Mouse (Mus musculus) heart, postnatal 4 days (tissue): Measurements from ENCODE around the gene Hist1h3d. TPM values are rescaled to one million over a fixed set of nuclear protein-coding genes. Genes with fewer than 3 reads are reported as not detected.
"Not testable (repeated sequence)": the region's sequence is repeated elsewhere in the genome, so short reads cannot be mapped to it uniquely, and the experiment has no call there.

ENCODE experiments used
- DNase-seq: peaks from one replicate; pipeline ENCODE4 v3.0.0; 2021
- total RNA-seq, 2 experiments: library from RNA; stranded (reverse); gene quantifications; 2 replicates each; pipeline ENCODE4 v1.2.3; 2021

Hist1h3d gene
- total RNA-seq, 2 experiments from 2014 or later = 52.4 to 58.7 TPM

DNA sequence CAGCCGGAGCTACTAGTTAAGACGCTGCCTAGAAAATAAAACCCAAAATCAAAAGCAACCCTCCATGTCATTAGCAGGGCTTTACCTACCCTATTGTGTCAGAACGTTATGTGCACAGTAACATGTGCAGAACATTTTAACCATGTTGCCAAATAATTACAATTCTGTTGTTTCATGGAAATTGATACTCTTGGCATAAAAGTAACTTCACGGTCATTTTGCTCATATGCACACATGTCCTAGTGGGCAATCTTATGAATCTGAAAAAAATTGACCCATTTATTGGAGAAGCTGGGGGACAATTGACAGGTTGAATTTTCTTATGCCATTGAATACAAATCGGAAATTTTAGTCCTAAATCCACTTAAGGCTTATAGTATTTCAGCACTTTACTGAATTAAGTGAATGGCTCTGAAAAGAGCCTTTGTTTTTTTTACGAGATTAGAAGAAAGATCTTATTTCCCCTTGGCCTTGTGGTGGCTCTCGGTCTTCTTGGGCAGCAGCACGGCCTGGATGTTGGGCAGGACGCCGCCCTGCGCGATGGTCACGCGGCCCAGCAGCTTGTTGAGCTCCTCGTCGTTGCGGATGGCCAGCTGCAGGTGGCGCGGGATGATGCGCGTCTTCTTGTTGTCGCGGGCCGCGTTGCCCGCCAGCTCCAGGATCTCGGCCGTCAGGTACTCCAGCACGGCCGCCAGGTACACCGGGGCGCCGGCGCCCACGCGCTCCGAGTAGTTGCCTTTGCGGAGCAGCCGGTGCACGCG, 5.1 kb upstream of the Hist1h3d start:
- not testable (repeated sequence) for DNase-seq

DNA sequence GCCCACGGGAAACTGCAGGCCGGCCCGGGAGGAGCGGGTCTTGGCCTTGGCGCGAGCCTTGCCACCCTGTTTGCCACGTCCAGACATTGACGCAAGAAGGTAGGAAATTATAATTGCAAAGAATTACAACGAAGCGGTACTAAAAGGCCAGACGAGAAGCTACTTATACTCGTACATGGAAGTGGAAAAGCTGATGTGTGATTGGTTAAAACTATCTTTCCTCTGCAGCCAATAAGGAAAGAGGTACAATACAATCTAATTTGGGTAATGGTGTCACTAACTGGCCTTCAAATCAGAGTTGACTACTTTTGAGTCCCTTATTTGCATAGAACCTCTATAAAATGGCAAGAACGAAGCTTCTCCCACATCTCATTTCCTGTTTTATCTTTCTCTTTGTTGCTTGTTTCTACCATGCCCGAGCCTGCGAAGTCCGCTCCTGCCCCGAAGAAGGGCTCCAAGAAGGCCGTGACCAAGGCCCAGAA, 4.5 kb upstream of the Hist1h3d start, which contains the start of the genes Hist1h2ae and Hist1h2bg:
TSS of gene Hist1h2ae (minus strand) at position 199 of the 482 bp plus-strand sequence.
TSS of gene Hist1h2bg (plus strand) at position 375 of the 482 bp plus-strand sequence.
- DNase-seq = peak; percentile 63

DNA sequence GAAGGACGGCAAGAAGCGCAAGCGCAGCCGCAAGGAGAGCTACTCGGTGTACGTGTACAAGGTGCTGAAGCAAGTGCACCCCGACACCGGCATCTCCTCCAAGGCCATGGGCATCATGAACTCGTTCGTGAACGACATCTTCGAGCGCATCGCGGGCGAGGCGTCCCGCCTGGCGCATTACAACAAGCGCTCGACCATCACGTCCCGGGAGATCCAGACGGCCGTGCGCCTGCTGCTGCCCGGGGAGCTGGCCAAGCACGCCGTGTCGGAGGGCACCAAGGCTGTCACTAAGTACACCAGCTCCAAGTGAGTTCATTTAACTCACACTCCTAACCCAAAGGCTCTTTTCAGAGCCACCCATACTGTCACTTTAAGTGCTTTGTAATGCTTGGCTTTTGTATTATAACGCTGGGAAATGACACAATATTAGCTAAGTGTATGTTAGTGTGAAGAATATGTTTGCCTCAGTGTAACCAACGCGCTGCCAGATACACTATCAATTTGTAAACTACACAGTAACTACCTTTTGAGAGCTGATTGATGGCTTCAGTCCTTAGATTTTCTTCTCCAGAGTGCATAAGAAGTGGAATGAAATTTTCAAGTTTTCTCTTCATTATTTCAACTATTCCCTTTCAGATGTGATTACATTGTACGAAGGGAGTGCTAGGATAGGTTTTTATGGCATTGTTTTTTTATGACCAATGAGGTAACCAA, 3.9 kb upstream of the Hist1h3d start:
- DNase-seq = not testable (repeated sequence)

- no peak for DNase-seq
These were observed 3.1 kb upstream of the Hist1h3d start for GRCm38 (mm10) chr13:23572218-23573033.

DNA sequence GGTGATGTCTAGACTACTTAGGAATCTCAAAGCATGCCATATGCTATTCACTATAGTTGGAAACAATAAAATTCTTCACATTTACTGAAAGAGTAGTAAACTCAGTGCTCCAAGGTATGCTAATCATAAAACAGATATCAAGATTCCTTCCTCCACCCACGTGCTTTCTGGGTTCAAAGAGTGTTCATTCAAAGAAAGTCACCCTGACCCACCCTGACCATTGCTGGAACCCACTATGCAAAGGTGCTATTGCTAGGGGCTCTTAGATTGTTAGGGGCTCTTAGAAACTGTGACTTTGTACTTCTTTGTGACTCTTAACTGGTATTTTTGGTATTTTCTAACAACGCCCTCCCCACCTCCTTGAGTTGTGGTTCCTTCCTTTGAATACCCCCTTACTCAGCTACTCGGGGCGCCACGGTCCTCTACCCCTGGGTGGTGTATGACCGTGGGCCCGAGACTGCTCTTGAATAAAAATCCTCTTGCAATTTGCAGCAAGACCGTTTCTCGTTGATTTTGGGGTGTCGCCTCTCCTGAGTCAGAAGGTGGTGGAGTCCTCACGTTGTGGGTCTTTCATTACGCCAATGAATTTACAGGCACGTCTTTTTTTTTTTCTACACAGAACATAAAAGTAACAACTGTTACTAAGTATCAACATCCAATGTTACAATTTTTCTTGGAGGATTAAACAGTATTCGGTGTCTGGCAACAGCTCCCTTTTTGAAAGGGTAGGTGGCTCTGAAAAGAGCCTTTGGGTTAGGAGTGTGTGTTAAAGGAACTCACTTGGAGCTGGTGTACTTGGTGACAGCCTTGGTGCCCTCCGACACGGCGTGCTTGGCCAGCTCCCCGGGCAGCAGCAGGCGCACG, 2.3 kb upstream of the Hist1h3d start:
- DNase-seq = not testable (repeated sequence)

GRCm38 (mm10) chr13:23573898-23574524, 1.6 kb upstream of the Hist1h3d start, which contains the start of the genes Hist1h2bf and Hist1h2ad:
Gene Hist1h2bf (minus strand): TSS chr13:23574196.
Gene Hist1h2ad (plus strand): TSS chr13:23574381.
- peak; percentile 89 for DNase-seq

GRCm38 (mm10) chr13:23574546-23575170, 905 bp upstream of the Hist1h3d start:
- not testable (repeated sequence) for DNase-seq

DNA sequence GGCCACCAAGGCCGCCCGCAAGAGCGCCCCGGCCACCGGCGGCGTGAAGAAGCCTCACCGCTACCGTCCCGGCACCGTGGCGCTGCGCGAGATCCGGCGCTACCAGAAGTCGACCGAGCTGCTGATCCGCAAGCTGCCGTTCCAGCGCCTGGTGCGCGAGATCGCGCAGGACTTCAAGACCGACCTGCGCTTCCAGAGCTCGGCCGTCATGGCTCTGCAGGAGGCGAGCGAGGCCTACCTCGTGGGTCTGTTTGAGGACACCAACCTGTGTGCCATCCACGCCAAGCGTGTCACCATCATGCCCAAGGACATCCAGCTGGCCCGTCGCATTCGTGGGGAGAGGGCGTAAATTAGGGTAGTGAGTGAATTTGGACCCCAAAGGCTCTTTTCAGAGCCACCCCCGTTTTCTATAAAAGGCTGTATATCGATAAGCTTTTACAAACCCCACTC, 326 bp downstream of the Hist1h3d start:
- not testable (repeated sequence) for DNase-seq

GRCm38 (mm10) chr13:23576351-23576881, 853 bp downstream of the Hist1h3d start:
- no peak for DNase-seq

DNA sequence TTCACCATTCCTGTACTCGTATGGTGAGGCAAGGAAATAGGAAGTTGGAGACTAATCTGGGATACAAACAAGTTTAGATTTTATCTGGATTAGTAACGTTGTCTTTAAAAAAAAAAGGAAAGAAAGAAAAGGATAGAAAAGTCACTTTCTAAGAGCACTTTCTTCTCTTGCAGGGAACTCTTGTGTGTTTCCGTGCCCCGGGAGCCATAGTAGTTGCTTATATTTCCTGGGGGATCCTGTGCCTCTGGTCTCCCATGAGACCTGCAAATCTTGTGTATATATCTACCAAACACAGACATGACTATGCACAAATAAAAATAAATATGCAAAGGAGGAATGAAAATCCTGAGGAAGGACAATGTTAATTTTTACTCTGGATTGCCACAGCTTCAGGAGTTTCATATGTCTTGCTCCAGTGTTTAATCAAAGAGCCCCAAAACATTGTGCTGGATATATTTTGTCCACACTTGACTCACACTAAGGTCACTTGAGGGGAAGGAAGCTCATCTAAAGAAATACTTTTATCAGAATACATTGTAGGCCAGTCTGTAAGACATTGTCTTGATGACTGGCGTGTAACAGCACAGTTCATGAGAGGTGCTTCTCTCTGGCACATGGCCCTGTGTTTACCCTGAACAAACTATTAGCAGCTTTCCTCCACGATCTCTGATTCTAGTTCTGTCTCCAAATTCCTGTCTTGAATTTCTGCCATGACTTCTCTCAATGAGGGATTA, 1.5 kb downstream of the Hist1h3d start:
- no peak for DNase-seq

DNA sequence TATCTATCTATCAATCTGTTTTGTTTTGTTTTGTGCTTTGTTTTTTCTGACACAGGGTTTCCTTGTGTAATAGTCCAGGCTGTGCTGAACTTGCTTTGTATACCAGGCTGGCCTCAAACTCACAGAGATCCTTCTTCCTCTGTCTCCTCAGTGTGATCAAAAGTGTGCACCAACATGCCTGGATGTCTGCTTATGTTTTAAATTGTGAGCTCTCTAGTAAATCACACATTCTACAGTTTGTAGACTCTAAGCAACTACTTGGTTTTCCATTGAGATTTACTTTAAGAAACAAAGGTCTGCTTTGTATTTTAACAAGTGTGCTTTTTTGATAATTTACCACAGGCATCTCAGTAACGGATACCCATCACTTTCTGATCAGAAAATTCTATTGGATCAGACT, 2.3 kb downstream of the Hist1h3d start:
- DNase-seq = no peak

- DNase-seq = peak; percentile 97
These were observed 6.0 kb downstream of the Hist1h3d start, which contains the start of gene Hist1h4d for GRCm38 (mm10) chr13:23581408-23582218. Gene Hist1h4d (plus strand): TSS chr13:23581598.

DNA sequence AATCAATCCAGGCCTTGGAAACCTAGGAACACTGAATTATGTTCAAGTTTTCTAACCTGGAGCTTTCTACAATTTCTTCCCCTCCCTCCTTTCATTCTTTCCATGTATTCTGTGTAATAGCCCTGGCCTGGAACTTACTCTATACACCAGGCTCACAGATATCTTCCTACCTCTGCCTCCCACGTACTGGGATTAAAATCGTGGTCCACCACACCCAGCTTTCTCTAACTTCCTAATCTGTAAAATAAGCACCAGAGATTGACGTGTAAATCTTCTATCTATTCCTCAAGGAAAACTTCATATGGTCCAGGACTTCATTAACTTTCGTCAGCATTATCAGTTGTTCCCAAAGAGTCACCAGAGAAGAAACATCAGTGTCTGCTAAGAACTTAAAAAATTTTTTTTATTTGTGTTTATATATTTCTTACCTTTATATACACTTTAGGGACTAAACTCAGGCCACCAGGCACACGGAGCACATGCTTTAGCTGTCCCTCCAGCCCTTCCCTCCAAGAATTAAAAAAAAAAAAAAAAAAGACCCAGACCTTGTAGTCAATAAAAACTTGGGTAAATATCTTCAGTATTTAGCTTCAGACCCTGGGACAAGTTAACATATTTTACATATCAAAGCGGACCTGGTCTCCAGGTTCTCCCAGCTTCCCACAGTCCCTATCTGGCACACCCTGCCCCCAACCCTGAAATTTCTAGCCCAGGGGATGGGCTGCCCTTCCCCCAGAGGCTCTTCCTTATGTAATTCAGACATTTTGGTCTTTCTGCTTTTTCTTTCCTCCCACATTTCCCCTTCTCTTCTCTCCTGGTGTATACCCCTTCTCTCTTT, 6.9 kb downstream of the Hist1h3d start:
- no peak for DNase-seq

- DNase-seq = no peak
These were observed 8.0 kb downstream of the Hist1h3d start for GRCm38 (mm10) chr13:23583387-23584068.

DNA sequence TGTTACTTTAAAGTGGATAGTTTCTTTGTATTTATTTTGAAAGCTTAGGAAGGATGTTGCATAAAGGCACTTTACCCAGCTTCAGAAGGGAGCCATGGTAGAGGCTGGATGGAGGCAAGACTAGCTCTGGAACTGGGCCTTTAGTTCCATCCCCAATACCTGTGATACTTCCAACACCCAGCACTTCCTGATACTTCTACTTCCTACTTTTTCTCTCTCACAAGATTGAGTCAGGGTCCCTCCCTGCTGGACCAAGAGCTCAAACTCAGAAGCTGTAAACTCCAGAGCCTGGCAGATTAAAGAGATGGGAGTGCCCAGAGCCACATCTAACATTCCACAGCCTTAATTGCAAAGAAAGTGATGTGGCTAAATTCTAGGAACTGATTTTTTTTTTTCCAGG, 8.8 kb downstream of the Hist1h3d start:
- no peak for DNase-seq

DNA sequence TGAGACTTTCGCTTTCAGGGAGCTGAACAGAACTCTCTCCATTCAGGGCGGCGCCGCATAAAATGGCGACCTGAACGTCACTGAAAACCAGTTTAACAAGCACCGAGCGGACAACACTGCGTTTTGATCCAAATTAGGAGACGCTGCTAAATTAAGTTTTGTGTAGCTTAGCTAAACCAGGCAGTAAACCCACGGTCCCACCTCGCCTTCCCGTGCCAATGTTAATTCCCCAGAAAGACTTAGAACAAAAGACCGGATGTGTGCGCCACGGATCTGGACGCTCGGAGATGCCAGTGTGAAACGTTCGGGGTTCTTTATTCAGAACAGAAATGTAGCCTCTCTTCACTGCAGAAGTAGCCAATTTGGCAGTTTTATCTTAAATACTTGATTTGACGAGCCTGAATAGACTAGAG, 9.5 kb downstream of the Hist1h3d start:
- DNase-seq = peak; percentile 76
